21 mouse cellular contexts compared by ENCODE assay signal in genomic region chr6:115521923-115522322, GRCm38 (mm10).
"Had no signal": no experiment of that assay in that cellular context is flagged by ENCODE, and none has a peak within 500 bp of the region (broad histone marks: within the 10 kb centered on the region; RNA-seq: fewer than 3 reads in every experiment).

No protein-coding gene starts in this region.

- DNase-seq: forebrain, postnatal 0 days; gastrocnemius, postnatal 10 days; gastrocnemius, postnatal 36 days; kidney, adult 11 months; kidney, adult 2 months; kidney, adult 9 months; kidney, postnatal 10 days; kidney, postnatal 36 days; layer of hippocampus, adult 9-11 months; layer of hippocampus, postnatal 36 days; left cerebral cortex, postnatal 4 days; liver, embryonic 13.5 days; liver, postnatal 0 days had no signal

- H3K4me3 ChIP-seq: heart, embryonic 10.5 days; heart, embryonic 13.5 days; hindbrain, embryonic 13.5 days; hindbrain, embryonic 15.5 days; limb, embryonic 13.5 days; limb, embryonic 15.5 days; liver, embryonic 13.5 days; liver, embryonic 15.5 days had no signal

- ATAC-seq: forebrain, postnatal 0 days; hindbrain, postnatal 0 days; liver, postnatal 0 days had no signal

- H3K9ac ChIP-seq: forebrain, postnatal 0 days; heart, embryonic 13.5 days; hindbrain, embryonic 13.5 days; hindbrain, embryonic 15.5 days; limb, embryonic 13.5 days; limb, embryonic 15.5 days; liver, embryonic 13.5 days; liver, embryonic 15.5 days; liver, postnatal 0 days had no signal

- H3K4me2 ChIP-seq: heart, embryonic 13.5 days; hindbrain, embryonic 13.5 days; hindbrain, embryonic 15.5 days; limb, embryonic 13.5 days; limb, embryonic 15.5 days; liver, embryonic 13.5 days; liver, embryonic 15.5 days had no signal

- H3K36me3 ChIP-seq: heart, embryonic 10.5 days; heart, embryonic 13.5 days; hindbrain, embryonic 13.5 days; hindbrain, embryonic 15.5 days; limb, embryonic 13.5 days; limb, embryonic 15.5 days; liver, embryonic 13.5 days; liver, embryonic 15.5 days had no signal

- H3K27ac ChIP-seq: heart, embryonic 10.5 days; heart, embryonic 13.5 days; hindbrain, embryonic 13.5 days; hindbrain, embryonic 15.5 days; hindbrain, postnatal 0 days; limb, embryonic 13.5 days; limb, embryonic 15.5 days; liver, embryonic 13.5 days; liver, embryonic 15.5 days had no signal

- H3K9me3 ChIP-seq: heart, embryonic 10.5 days; heart, embryonic 13.5 days; hindbrain, embryonic 13.5 days; hindbrain, embryonic 15.5 days; limb, embryonic 13.5 days; limb, embryonic 15.5 days; liver, embryonic 13.5 days; liver, embryonic 15.5 days had no signal

- H3K4me1 ChIP-seq: hindbrain, embryonic 15.5 days had no signal

- H3K27me3 ChIP-seq: hindbrain, embryonic 13.5 days; hindbrain, embryonic 15.5 days; limb, embryonic 13.5 days; limb, embryonic 15.5 days; liver, embryonic 13.5 days; liver, embryonic 15.5 days had no signal
